Mouse (Mus musculus): ENCODE measurements around the gene Tubgcp6. TPM values are rescaled to one million over a fixed set of nuclear protein-coding genes. Genes with fewer than 3 reads are reported as not detected.

Gene Tubgcp6
- polyA plus RNA-seq, 1 experiment from 2014 or later = 16.0 TPM

- no peaks in the 10 kb centered on the region for H3K9me3 ChIP-seq (replicated peaks)
- H3K27ac ChIP-seq = peak within 1 kb of the TSS; percentile 37; the same call in 1 of the 2 replicates
- peak within 1 kb of the TSS; percentile 90 for H3K4me2 ChIP-seq
- H3K4me1 ChIP-seq = peaks cover 47% of the 10 kb centered on the region
- H3K9ac ChIP-seq = peak within 1 kb of the TSS; percentile 53
- under 1% methylated on average over 58 of the region's 61 CpGs for WGBS
- peaks cover 33% of the 10 kb centered on the region for H3K27me3 ChIP-seq
- peaks cover 16% of the 10 kb centered on the region for H3K36me3 ChIP-seq
- H3K4me3 ChIP-seq (replicated peaks) = peak within 1 kb of the TSS; percentile 60
- ATAC-seq (replicated peaks; ENCODE audit: low FRiP score) = peak; percentile 57
These were observed 26.5 kb upstream of the Tubgcp6 start, which contains the start of gene Mapk11 for GRCm38 (mm10) chr15:89149271-89150040. TSS of gene Mapk11 (minus strand) at chr15:89149628.

GRCm38 (mm10) chr15:89148496-89149270 is 25.8 kb upstream of the Tubgcp6 start:
- Histone ChIP-seq H3K9me3 (replicated peaks) (no peaks in the 10 kb centered on the region), H3K4me3 (replicated peaks) (peak overlapping the region; percentile 60), H3K27ac (peak overlapping the region; percentile 37; the same call in 1 of the 2 replicates), H3K4me1 (peaks cover 47% of the 10 kb centered on the region), H3K36me3 (peaks cover 8% of the 10 kb centered on the region; the same call in 1 of the 2 replicates), H3K4me2 (peak overlapping the region; percentile 90), H3K27me3 (peaks cover 39% of the 10 kb centered on the region), H3K9ac (peak overlapping the region; percentile 53)
- no peak for ATAC-seq (replicated peaks; ENCODE audit: low FRiP score)
- WGBS = 4% methylated on average over 25 of the region's 25 CpGs

- Histone ChIP-seq H3K9me3 (replicated peaks) (no peaks in the 10 kb centered on the region), H3K4me3 (replicated peaks) (peak overlapping the region; percentile 60), H3K9ac (no peak overlapping the region), H3K27ac (no peak overlapping the region), H3K4me1 (peaks cover 49% of the 10 kb centered on the region), H3K27me3 (peaks cover 39% of the 10 kb centered on the region), H3K4me2 (peak overlapping the region; percentile 90), H3K36me3 (0 out of 2 replicates have a peak, but pooled peaks cover 4% of the 10 kb centered on the region)
- 40% methylated on average over 4 of the region's 4 CpGs for WGBS
- ATAC-seq (replicated peaks; ENCODE audit: low FRiP score) = no peak
These were observed 25.0 kb upstream of the Tubgcp6 start for GRCm38 (mm10) chr15:89147895-89148294.

DNA sequence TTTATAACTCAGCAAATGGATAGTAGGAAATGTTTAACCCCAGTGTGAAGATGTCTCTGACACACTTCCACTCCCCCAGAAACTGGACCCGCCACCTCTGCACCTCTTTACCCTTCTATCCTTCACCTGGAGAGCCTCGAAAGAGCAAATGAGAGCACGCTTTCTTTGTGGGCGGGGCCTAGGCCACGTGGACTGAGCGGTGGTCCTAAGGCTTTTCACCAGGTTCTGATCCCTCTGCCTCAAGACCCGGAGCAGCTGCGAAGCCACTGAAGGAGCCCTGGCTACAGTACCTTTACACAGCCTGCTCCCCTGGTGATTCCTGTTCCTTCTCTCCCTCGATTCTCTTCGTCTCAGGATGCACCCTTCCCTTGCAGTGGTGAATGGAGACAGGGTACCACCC is 24.5 kb upstream of the Tubgcp6 start:
- Histone ChIP-seq H3K9ac (no peak overlapping the region), H3K36me3 (0 out of 2 replicates have a peak, but pooled peaks cover 4% of the 10 kb centered on the region), H3K4me3 (replicated peaks) (peak overlapping the region; percentile 40; the same call in 1 of the 2 replicates), H3K4me1 (peaks cover 53% of the 10 kb centered on the region), H3K27me3 (peaks cover 43% of the 10 kb centered on the region), H3K9me3 (replicated peaks) (no peaks in the 10 kb centered on the region), H3K27ac (no peak overlapping the region), H3K4me2 (peak overlapping the region; percentile 90)
- 21% methylated on average over 10 of the region's 10 CpGs for WGBS
- ATAC-seq (replicated peaks; ENCODE audit: low FRiP score) = no peak

DNA sequence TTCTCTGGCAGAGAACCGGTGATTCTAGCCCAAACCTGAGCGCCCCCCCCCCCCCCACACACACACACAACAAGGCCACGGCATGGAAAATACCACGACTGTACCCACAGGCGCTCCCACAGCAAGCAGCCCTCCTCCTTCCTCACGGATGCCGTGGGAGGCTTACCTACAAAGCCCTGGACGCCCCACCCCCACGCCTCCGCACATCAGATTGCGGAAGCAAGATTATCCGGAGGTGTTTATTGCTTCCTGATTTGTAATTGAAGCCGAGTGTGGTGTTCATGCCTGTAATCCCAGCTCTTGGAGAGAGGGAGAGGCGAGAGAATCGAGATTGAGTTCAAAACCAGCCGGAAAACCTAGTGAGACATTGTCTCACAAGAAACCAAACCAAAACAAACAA is 24.1 kb upstream of the Tubgcp6 start:
- Histone ChIP-seq H3K4me3 (replicated peaks) (peak overlapping the region; percentile 40), H3K4me1 (peaks cover 57% of the 10 kb centered on the region), H3K36me3 (0 out of 2 replicates have a peak, but pooled peaks cover 4% of the 10 kb centered on the region), H3K9me3 (replicated peaks) (no peaks in the 10 kb centered on the region), H3K4me2 (peak overlapping the region; percentile 90), H3K27me3 (peaks cover 45% of the 10 kb centered on the region), H3K9ac (0 out of 2 replicates have a peak overlapping the region, but pooled peaks have one; percentile 21), H3K27ac (no peak overlapping the region)
- 3% methylated on average over 16 of the region's 16 CpGs for WGBS
- ATAC-seq (replicated peaks; ENCODE audit: low FRiP score) = no peak

DNA sequence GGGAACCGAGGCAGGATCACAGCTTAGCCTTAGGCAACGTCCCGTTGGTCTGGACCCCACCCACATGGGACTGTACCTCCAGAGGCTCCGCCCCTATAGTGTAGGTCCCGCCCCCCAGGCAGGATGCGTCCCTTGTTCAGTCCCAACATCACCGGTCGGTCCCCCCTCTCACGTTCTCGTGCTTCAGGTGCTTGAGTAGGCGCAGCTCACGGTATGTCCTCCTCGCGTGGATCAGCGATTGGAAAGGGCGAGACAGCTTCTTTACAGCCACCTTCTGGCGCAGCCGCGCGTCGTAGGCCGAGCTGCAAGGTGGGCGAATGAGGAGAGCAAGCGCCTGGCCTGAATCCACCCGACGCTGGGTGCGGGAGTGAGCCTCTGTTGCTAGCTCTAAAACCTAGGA is 23.6 kb upstream of the Tubgcp6 start:
- Histone ChIP-seq H3K9me3 (replicated peaks) (no peaks in the 10 kb centered on the region), H3K4me2 (peak overlapping the region; percentile 90), H3K27ac (no peak overlapping the region), H3K4me3 (replicated peaks) (peak overlapping the region; percentile 40), H3K36me3 (0 out of 2 replicates have a peak, but pooled peaks cover 4% of the 10 kb centered on the region), H3K27me3 (peaks cover 48% of the 10 kb centered on the region), H3K4me1 (peaks cover 62% of the 10 kb centered on the region), H3K9ac (0 out of 2 replicates have a peak overlapping the region, but pooled peaks have one; percentile 21)
- peak; percentile 38 for ATAC-seq (replicated peaks; ENCODE audit: low FRiP score)
- WGBS = 2% methylated on average over 27 of the region's 27 CpGs

DNA sequence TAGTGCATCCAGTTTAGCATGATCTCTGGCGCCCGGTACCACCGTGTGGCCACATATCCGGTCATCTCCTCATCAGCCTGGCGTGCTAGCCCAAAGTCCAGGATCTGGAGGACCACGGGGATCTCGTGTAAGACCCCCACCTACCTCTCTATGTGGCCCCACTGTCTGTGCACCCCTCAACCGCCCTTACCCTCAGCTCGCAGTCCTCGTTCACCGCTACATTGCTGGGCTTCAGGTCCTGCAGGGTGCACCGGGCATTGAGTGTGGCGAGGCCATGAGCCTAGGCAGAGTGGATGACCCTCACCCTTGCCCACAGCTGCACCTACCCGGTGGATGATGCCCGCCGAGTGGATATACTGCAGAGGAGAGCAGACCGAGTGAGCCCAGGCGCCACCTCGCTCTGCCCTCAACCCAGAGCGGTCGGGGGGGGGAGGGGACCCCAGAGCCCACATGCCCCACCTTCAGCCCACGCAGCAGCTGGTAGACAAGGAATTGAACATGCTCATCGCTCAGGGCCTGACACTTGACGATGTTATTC is 23.0 kb upstream of the Tubgcp6 start:
- peaks cover 55% of the 10 kb centered on the region for H3K27me3 ChIP-seq
- H3K4me3 ChIP-seq (replicated peaks) = peak overlapping the region; percentile 40; the same call in 1 of the 2 replicates
- H3K9ac ChIP-seq = no peak overlapping the region
- no peaks in the 10 kb centered on the region for H3K9me3 ChIP-seq (replicated peaks)
- 73% methylated on average over 24 of the region's 24 CpGs for WGBS
- 0 out of 2 replicates have a peak, but pooled peaks cover 4% of the 10 kb centered on the region for H3K36me3 ChIP-seq
- H3K27ac ChIP-seq = no peak overlapping the region
- no peak for ATAC-seq (replicated peaks; ENCODE audit: low FRiP score)
- H3K4me2 ChIP-seq = peak overlapping the region; percentile 90
- H3K4me1 ChIP-seq = peaks cover 69% of the 10 kb centered on the region

DNA sequence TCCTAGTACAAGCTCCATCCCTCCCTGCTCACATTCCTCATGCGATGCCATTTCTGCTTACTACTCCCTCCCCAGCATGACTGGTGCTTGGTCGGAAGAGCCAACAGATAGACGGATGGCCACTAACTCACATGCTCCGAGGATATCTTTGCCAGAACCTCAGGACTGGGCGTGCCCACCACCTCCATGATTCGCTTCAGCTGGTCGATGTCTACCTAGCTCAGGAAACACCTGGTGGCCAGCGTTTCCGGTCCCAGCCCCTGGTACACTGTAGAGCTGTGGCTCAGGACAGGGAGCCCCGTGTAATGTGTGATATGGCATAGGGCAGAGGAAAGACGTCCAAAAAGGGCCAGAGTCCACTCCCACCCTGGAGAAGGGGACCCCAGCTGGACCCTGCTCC is 22.1 kb upstream of the Tubgcp6 start:
- ATAC-seq (replicated peaks; ENCODE audit: low FRiP score) = no peak
- no peak overlapping the region for H3K27ac ChIP-seq
- no peak overlapping the region for H3K9ac ChIP-seq
- 0 out of 2 replicates have a peak, but pooled peaks cover 4% of the 10 kb centered on the region for H3K36me3 ChIP-seq
- H3K27me3 ChIP-seq = peaks cover 64% of the 10 kb centered on the region
- peaks cover 73% of the 10 kb centered on the region for H3K4me1 ChIP-seq
- no peak overlapping the region for H3K4me2 ChIP-seq
- WGBS = 84% methylated on average over 11 of the region's 11 CpGs
- H3K9me3 ChIP-seq (replicated peaks) = no peaks in the 10 kb centered on the region
- no peak overlapping the region for H3K4me3 ChIP-seq (replicated peaks)

GRCm38 (mm10) chr15:89143134-89143533 is 20.2 kb upstream of the Tubgcp6 start:
- Histone ChIP-seq H3K4me3 (replicated peaks) (no peak overlapping the region), H3K4me1 (peaks cover 62% of the 10 kb centered on the region), H3K36me3 (0 out of 2 replicates have a peak, but pooled peaks cover 4% of the 10 kb centered on the region), H3K4me2 (no peak overlapping the region), H3K9ac (no peak overlapping the region), H3K9me3 (replicated peaks) (no peaks in the 10 kb centered on the region), H3K27me3 (peaks cover 73% of the 10 kb centered on the region), H3K27ac (no peak overlapping the region)
- 76% methylated on average over 2 of the region's 2 CpGs for WGBS
- no peak for ATAC-seq (replicated peaks; ENCODE audit: low FRiP score)

GRCm38 (mm10) chr15:89141905-89142304 is 19.0 kb upstream of the Tubgcp6 start:
- no peak for ATAC-seq (replicated peaks; ENCODE audit: low FRiP score)
- Histone ChIP-seq H3K4me1 (peaks cover 53% of the 10 kb centered on the region), H3K9ac (no peak overlapping the region), H3K9me3 (replicated peaks) (no peaks in the 10 kb centered on the region), H3K4me2 (peak overlapping the region; percentile 97; the same call in 1 of the 2 replicates), H3K27ac (0 out of 2 replicates have a peak overlapping the region, but pooled peaks have one; percentile 75), H3K27me3 (peaks cover 65% of the 10 kb centered on the region), H3K4me3 (replicated peaks) (no peak overlapping the region), H3K36me3 (0 out of 2 replicates have a peak, but pooled peaks cover 4% of the 10 kb centered on the region)
- WGBS = 49% methylated on average over 4 of the region's 4 CpGs

- H3K9ac ChIP-seq = no peak overlapping the region
- ATAC-seq (replicated peaks; ENCODE audit: low FRiP score) = 0 out of 2 replicates have a peak, but pooled peaks have one; percentile 23
- 6% methylated on average over 5 of the region's 5 CpGs for WGBS
- peaks cover 63% of the 10 kb centered on the region for H3K27me3 ChIP-seq
- H3K4me2 ChIP-seq = peak overlapping the region; percentile 97; the same call in 1 of the 2 replicates
- H3K27ac ChIP-seq = peak overlapping the region; percentile 75
- peak overlapping the region; percentile 61; the same call in 1 of the 2 replicates for H3K4me3 ChIP-seq (replicated peaks)
- H3K9me3 ChIP-seq (replicated peaks) = no peaks in the 10 kb centered on the region
- H3K36me3 ChIP-seq = 0 out of 2 replicates have a peak, but pooled peaks cover 4% of the 10 kb centered on the region
- H3K4me1 ChIP-seq = peaks cover 49% of the 10 kb centered on the region
These were observed 18.5 kb upstream of the Tubgcp6 start for GRCm38 (mm10) chr15:89141443-89141842.
